Mouse (Mus musculus) kidney, adult 9 months (tissue): Measurements from ENCODE around the gene Cyb561a3.
"Not testable (repeated sequence)": the region's sequence is repeated elsewhere in the genome, so short reads cannot be mapped to it uniquely, and the experiment has no call there.

Experiments used
- DNase-seq: peaks from one replicate; pipeline ENCODE4 v3.0.0; 2022

The Cyb561a3 gene

GRCm38 (mm10) chr19:10576690-10577561, at the start of gene Cyb561a3, which contains the start of gene Tmem138:
Gene Cyb561a3, plus strand, starts transcription at chr19:10577172.
Gene Tmem138, minus strand, starts transcription at chr19:10577362.
- peak; percentile 96 for DNase-seq

DNA sequence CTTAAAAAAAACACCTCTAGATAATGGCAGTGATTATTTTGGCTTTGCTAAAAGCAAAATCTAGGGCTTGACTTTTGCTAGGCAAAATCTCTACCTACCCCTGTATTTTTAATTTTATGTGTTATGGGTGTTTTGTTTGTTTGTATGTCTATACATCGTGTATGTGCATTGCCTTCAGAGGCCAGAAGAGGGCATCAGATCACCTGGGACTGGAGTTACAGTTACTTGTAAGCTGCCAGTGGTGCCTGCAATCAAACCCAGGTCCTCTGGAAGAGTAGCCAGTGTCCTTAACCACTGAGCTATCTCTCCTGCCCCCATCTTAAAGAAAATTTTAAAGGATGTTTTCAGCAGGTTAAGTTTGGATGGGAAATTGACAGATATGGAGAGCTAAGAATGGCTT, 46.9 kb upstream of the Cyb561a3 start:
- DNase-seq = no peak

GRCm38 (mm10) chr19:10539454-10539853, 37.5 kb upstream of the Cyb561a3 start:
- DNase-seq = no peak

- peak; percentile 83 for DNase-seq
Observed at GRCm38 (mm10) chr19:10555624-10556510, 21.1 kb upstream of the Cyb561a3 start, which contains the start of gene Tmem216. Gene Tmem216, minus strand, starts transcription at chr19:10556238.

- no peak for DNase-seq
Observed at GRCm38 (mm10) chr19:10557001-10557400, 20.0 kb upstream of the Cyb561a3 start.

DNA sequence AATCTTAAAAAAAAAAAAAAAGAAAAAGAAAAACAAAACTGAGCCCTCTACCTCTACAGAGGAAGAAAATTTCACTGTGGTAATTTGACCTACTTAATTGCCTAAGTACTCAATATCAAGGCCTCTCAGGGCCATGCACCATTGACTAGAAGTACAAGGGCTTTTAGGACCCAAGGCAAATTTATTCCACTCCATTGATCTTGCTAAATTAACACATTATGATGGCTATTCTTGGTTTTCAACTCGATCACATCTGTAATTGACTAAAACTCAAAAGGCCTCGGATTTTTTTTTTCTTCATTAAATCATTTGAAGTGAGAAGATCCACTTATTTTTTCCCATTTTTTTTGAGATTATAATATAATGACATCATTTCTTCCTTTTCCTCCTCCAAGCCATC, 19.5 kb upstream of the Cyb561a3 start:
- no peak for DNase-seq

DNA sequence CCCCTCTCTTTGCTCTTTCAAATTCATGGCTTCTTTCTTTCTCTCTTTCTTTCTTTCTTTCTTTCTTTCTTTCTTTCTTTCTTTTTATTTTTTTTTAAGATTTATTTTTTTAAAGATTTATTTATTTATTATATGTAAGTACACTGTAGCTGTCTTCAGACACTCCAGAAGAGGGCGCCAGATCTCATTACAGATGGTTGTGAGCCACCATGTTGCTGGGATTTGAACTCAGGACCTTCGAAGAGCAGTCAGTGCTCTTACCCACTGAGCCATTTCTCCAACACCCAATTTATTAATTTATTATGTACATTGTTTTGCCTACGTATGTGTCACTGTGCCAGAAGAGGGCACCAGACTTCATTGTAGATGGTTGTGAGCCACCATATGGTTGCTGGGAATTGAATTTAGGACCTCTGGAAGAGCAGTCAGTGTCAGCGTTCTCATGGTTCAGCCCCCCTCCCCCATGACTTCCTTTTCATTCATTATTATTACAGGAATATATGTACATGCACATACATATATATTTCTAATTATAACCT, 19.1 kb upstream of the Cyb561a3 start:
- DNase-seq = not testable (repeated sequence)

DNA sequence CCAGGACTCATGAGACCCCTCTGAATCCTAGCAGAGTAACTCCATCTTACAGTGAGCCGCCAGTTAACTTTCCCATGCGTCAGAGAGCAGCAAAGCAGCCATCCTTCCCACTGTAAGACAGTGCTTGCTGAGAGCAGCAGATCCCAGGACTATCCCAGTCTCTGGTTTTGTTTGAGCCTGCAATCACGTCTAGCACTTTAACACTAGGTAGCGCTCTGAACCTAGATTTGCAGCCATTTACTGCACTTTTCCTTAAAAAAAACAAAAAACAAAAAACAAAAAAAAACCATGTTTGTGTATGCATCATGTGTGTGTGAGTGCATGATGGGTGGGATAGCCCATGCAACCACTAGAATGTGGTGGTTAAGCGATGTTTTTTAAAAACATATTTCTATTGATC, 16.9 kb upstream of the Cyb561a3 start:
- DNase-seq = peak; percentile 38

DNA sequence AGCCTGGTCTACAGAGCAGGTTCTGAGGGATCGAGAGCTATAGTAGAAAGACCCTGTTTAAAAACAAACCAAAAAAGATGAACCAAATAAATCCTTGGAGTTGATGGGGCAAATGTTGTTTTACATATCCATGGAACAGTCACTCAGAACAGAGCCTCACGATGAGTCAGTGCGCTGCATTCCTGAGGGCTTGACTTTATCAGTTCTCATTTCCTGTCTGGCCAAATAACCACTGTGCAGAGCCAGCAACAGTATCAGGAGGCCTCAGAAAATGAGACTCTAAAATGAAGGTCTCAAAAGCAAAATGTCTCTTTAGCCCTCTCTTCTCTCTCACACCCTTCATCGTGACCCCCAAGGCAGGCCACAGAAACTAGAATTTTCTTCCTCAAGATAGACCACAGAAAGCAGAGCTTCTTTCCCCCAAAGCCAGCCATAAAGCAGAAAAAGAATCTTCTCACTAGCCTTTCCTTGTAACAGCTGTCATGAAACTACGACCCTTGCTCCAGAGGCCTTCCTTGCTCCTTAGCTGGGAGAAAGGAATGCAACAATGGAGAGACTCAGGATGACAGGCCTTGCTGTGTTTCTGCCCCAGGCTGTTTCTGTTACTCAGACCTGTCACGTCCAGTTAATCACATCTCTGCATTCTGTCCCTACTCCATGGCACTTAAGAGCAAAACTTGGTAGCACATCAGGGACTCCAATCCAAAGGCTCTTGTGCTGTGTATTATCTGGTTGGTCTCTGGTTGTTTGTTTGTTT, 15.2 kb upstream of the Cyb561a3 start:
- DNase-seq = no peak

DNA sequence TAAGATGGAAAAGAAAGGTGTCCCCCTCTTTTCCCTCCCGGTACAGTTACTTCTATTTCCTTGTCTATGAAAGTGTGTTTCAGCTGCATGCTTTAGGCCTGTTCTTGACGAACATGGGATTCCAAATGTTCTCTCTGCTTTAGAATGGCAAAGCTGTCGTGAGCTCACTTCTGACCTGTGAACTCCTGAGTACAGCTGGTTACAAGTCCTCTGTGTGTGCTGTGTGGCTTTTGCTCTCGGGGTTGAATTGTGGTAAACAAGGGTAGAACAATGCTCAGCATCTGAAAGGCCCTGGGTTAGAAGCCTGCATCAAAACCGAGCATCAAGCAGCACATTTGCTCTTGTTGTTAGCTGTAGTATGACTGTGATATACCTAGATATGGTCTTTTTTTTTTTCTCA, 14.6 kb upstream of the Cyb561a3 start:
- DNase-seq = no peak

- DNase-seq = no peak
Observed at GRCm38 (mm10) chr19:10564278-10564677, 12.7 kb upstream of the Cyb561a3 start.

- no peak for DNase-seq
Observed at GRCm38 (mm10) chr19:10565217-10565616, 11.8 kb upstream of the Cyb561a3 start.

DNA sequence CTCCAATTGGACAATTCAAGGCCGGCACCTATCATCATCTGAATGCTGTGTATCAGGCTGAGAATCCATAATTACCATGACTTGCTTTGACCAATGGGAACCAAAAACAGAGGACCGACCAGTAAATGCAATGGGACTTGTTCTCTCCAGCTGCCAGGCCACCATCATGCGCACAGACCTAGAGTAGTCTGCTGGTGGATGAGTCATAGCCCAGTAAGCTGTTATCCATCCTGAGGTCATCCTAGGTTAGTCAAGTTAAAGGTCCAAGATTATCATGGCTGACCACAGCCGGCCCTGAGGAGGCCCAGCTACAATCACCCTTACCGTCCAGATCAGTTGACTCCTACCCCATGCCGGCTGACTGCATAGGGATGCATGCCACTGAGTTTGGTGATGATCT, 7.3 kb upstream of the Cyb561a3 start:
- no peak for DNase-seq

GRCm38 (mm10) chr19:10580102-10580501, 3.1 kb downstream of the Cyb561a3 start:
- DNase-seq = no peak

GRCm38 (mm10) chr19:10580761-10581160, 3.8 kb downstream of the Cyb561a3 start:
- DNase-seq = no peak

DNA sequence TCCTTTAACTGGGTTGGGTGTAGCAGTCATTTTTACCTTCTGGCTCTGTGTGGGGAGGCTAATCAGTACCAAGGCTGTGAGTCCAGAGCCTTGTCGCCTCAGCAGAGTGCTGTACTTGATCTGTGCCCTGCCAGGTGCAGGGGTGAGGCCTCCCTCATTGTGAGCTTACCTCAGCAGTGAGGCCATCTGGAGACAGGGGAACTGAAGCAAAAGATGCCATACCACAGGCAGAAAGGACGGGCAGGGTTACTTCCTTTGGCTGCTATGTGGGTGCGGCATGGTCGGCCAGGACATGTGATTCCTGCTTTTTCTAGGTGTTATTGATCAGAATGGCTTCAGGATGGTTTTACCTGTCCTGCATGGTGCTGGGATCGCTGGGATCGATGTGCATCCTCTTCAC, 5.0 kb downstream of the Cyb561a3 start:
- no peak for DNase-seq

- DNase-seq = no peak
Observed at GRCm38 (mm10) chr19:10583550-10584146, 6.7 kb downstream of the Cyb561a3 start.

DNA sequence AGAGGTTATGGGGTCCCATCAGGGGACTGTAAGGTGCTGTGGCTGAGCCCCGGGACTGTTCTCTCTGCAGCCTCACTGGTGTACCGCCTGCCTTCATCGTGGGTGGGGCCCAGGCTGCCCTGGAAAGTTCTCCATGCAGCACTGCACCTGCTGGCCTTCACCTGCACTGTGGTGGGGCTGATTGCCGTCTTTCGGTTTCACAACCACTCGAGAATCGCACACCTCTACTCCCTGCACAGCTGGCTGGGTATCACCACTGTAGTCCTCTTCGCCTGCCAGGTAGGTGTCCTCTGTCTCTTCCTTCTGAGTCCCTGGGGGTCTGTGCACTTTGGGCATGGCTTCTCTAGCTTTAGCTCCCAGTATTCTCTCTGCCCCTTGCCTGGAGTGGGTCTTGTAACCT, 8.1 kb downstream of the Cyb561a3 start:
- DNase-seq = no peak

GRCm38 (mm10) chr19:10587231-10587630, 10.3 kb downstream of the Cyb561a3 start:
- no peak for DNase-seq

- DNase-seq = no peak
Observed at GRCm38 (mm10) chr19:10589127-10589857, 12.3 kb downstream of the Cyb561a3 start.

GRCm38 (mm10) chr19:10590301-10590700, 13.3 kb downstream of the Cyb561a3 start:
- DNase-seq = no peak
